Mouse (Mus musculus) 3T3-L1 (cell line): Measurements from ENCODE around the gene Sin3b.
A peak's percentile ranks its signal among the peaks of the same experiment; 100 is the strongest.
"Not testable (repeated sequence)": the region's sequence is repeated elsewhere in the genome, so short reads cannot be mapped to it uniquely, and the experiment has no call there.

Source experiments
- DNase-seq: peaks from one replicate; pipeline ENCODE4 v3.0.0-alpha.2; 2015; ENCODE audit warnings: low read depth, low spot score

Sin3b gene

GRCm38 (mm10) chr8:72722769-72723650, at the start of gene Sin3b:
TSS of gene Sin3b (plus strand) at chr8:72723285.
- DNase-seq = peak; percentile 93

- DNase-seq = peak; percentile 13
Observed at GRCm38 (mm10) chr8:72674184-72674583, 48.9 kb upstream of the Sin3b start.

GRCm38 (mm10) chr8:72676436-72676835, 46.6 kb upstream of the Sin3b start:
- DNase-seq = no peak

GRCm38 (mm10) chr8:72676844-72677243, 46.2 kb upstream of the Sin3b start:
- not testable (repeated sequence) for DNase-seq

- DNase-seq = no peak
Observed at GRCm38 (mm10) chr8:72677331-72677730, 45.8 kb upstream of the Sin3b start.

GRCm38 (mm10) chr8:72680133-72680532, 43.0 kb upstream of the Sin3b start:
- DNase-seq = peak; percentile 90

- peak; percentile 68 for DNase-seq
Observed at GRCm38 (mm10) chr8:72682051-72682687, 40.9 kb upstream of the Sin3b start.

- DNase-seq = peak; percentile 73
Observed at GRCm38 (mm10) chr8:72683010-72683521, 40.0 kb upstream of the Sin3b start.

GRCm38 (mm10) chr8:72683572-72684099, 39.4 kb upstream of the Sin3b start:
- not testable (repeated sequence) for DNase-seq

GRCm38 (mm10) chr8:72698349-72698926, 24.6 kb upstream of the Sin3b start:
- no peak for DNase-seq

GRCm38 (mm10) chr8:72712569-72712968, 10.5 kb upstream of the Sin3b start:
- no peak for DNase-seq

- DNase-seq = no peak
Observed at GRCm38 (mm10) chr8:72716594-72716993, 6.5 kb upstream of the Sin3b start.

GRCm38 (mm10) chr8:72720541-72720940, 2.5 kb upstream of the Sin3b start:
- DNase-seq = no peak

GRCm38 (mm10) chr8:72723651-72724001, 541 bp downstream of the Sin3b start:
- DNase-seq = peak; percentile 31

GRCm38 (mm10) chr8:72728636-72729035, 5.6 kb downstream of the Sin3b start:
- DNase-seq = no peak

- no peak for DNase-seq
Observed at GRCm38 (mm10) chr8:72735001-72735400, 11.9 kb downstream of the Sin3b start.

- no peak for DNase-seq
Observed at GRCm38 (mm10) chr8:72736868-72737267, 13.8 kb downstream of the Sin3b start.

GRCm38 (mm10) chr8:72746061-72746460, 23.0 kb downstream of the Sin3b start:
- peak; percentile 68 for DNase-seq

- no peak for DNase-seq
Observed at GRCm38 (mm10) chr8:72749846-72750245, 26.8 kb downstream of the Sin3b start.

GRCm38 (mm10) chr8:72750266-72750665, 27.2 kb downstream of the Sin3b start:
- no peak for DNase-seq

GRCm38 (mm10) chr8:72751126-72751525, 28.0 kb downstream of the Sin3b start:
- no peak for DNase-seq

- no peak for DNase-seq
Observed at GRCm38 (mm10) chr8:72752289-72752688, 29.2 kb downstream of the Sin3b start.
